Mouse (Mus musculus): Measurements from ENCODE around the gene Olfr92.

GRCm38 (mm10) chr17:37092198-37092597 lies 27.7 kb downstream of the Olfr92 start:
- TF ChIP-seq CHD2 (IDR thresholded peaks at IDR 0.05; ENCODE audit: low read length) (no peak), USF1 (IDR thresholded peaks at IDR 0.05; ENCODE audit: low read depth, low read length) (no peak), TCF12 (IDR thresholded peaks at IDR 0.05; ENCODE audit: low read depth, low read length) (no peak), POLR2AphosphoS2 (IDR thresholded peaks at IDR 0.05; ENCODE audit: low read length) (no peak), USF2 (IDR thresholded peaks at IDR 0.05; ENCODE audit: borderline replicate concordance in 1 of 2, insufficient read depth in 1 of 2, low read depth in 1 of 2, low read length in 2 of 2) (no peak)
